Mouse (Mus musculus): ENCODE data around the gene Six1.
A peak's percentile ranks its signal among the peaks of the same experiment; 100 is the strongest.
"Not testable (repeated sequence)": the region's sequence is repeated elsewhere in the genome, so short reads cannot be mapped to it uniquely, and the experiment has no call there.

The Six1 gene

GRCm38 (mm10) chr12:73034901-73035895 lies 18.5 kb downstream of the Six1 start:
- no peak for DNase-seq (ENCODE audit: low spot score)

DNA sequence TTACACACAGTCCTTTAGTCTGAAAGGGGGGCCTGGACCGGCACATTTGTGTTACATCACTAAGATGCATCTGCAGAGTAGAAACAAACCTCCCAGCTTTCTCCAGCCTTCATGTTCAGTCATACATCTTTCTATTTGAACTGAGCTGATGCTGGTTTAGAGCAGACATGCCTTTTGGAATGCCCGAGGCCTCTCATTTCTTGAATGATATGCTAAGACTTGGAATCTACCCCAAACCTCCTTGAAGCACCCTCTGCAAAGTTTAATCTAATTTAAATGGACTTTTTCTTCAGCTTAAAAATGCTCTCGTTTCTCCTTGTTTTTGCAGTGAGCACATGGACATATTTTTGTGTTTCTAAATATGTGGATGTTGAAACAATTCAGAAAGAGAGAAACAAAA lies 21.0 kb downstream of the Six1 start:
- no peak for DNase-seq (ENCODE audit: low spot score)

DNA sequence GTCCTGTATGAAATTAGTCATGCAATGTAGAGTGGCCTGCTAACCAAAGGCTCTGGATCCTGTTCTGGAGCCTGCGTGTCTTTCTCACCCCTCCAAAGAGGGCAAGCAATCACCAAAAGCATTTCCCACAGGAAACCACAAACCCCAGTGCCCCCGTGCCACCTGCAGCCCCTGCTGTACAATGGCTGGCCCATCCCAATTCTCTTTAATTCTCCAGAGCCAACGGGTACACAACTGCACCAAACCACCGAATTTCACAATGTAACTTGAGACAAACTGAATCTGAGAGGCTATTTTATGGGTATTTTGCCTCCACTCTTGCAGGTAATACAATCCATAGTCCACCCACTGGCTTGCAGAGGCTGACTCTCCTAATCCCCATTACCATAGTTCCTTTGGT lies 22.4 kb downstream of the Six1 start:
- no peak for DNase-seq (ENCODE audit: low spot score)

DNA sequence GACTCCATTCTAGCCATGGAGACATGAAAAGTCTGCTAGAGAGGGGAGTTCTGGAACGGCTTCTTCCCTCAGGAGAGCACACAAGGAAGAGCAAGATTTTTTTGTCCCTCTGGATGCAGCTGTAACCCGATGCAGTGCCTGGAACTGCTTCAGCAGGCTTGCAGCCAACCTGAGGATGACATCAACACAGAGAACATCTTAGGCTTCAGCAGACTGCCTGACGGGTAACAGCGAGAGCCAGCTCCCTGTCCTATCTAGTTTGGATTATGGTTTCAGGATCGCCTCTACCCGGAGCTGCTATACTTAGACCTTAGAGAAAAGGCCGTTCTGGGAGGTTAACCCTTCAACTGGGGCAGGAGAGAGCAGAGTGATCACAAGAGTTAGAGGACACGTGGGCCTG lies 28.2 kb downstream of the Six1 start:
- DNase-seq (ENCODE audit: low spot score): peak; percentile 26

- DNase-seq (ENCODE audit: low spot score): peak; percentile 76
Observed at GRCm38 (mm10) chr12:73020941-73021340, 32.7 kb downstream of the Six1 start.

GRCm38 (mm10) chr12:73020422-73020821 lies 33.3 kb downstream of the Six1 start:
- no peak for DNase-seq (ENCODE audit: low spot score)

GRCm38 (mm10) chr12:73018838-73019237 lies 34.8 kb downstream of the Six1 start:
- no peak for DNase-seq (ENCODE audit: low spot score)

DNA sequence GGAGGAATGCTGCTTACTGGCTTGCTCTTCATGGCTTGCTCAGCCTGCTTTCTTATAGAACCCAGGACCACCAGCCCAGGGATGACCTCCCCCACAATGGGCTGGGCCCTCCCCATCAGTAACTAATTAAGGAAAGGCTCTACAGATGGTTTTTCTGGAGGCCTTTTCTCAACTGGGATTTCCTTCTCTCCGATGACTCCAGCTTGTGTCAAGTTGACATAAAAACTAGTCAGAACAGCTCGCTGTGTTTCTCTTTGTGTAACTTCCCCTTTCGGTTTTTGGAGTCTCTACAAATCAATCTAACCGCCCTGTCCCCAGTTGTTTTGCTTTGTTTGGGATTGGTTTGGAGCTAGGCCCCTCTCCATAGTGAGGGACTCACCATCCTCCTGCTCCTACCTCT lies 37.5 kb downstream of the Six1 start:
- DNase-seq (ENCODE audit: low spot score): no peak

DNA sequence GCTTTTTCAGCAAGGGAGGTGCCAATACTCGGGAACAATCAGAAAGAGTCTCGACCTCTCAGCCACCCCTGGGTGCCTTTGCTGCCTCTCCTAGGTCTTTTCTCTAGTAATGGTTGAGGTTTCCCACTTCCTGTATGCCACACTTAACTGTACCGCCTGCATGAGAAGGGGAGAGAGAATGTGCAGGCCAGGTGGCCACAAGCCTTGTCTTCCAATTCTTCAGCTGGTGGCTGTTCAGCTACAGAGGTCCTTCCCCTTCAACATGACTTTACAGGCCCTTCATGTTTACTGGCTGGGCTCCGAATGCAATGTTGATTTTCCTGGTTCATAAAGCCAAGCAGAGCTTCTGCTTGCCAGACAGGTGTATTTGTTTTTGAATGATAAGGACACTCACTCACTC lies 39.4 kb downstream of the Six1 start:
- no peak for DNase-seq (ENCODE audit: low spot score)

GRCm38 (mm10) chr12:73012824-73013223 lies 40.9 kb downstream of the Six1 start:
- no peak for DNase-seq (ENCODE audit: low spot score)

GRCm38 (mm10) chr12:73012136-73012785 lies 41.4 kb downstream of the Six1 start:
- no peak for DNase-seq (ENCODE audit: low spot score)

DNA sequence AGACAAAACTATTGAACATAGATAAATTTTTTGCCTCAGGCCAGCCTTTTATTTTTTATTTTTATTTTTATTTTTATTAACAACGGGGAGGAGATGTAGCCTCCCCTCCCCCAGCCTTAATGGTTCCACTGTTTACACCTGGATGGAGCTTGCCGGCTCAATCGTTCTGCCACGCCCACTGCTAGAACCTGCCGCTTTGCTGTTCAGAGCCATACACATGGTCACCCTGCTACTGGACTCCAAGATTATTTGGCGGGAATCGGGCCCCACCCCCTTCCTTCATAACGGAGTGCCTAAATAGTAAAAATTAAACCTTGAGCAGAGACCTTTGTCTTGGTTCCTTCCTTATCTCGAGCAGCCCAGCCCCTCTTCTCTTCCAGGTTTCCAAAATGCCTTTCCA lies 50.8 kb downstream of the Six1 start:
- DNase-seq (ENCODE audit: low spot score): not testable (repeated sequence)

DNA sequence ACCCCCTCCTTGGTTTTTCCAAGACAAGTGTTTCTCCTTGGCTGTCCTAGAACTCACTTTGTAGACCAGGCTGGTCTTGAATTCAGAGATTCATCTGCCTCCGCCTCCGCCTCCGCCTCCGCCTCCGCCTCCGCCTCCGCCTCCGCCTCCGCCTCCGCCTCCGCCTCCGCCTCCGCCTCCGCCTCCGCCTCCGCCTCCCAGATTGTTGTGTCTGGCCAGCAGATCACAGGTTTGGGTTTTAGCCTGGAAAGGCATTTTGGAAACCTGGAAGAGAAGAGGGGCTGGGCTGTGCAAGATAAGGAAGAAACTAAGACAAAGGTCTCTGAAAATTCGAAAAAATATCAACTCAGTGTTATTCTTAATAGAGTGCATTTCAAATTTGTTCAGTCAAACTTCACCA lies 51.4 kb downstream of the Six1 start:
- DNase-seq (ENCODE audit: low spot score): peak; percentile 30

GRCm38 (mm10) chr12:72998105-72999001 lies 55.3 kb downstream of the Six1 start:
- no peak for DNase-seq (ENCODE audit: low spot score)

DNA sequence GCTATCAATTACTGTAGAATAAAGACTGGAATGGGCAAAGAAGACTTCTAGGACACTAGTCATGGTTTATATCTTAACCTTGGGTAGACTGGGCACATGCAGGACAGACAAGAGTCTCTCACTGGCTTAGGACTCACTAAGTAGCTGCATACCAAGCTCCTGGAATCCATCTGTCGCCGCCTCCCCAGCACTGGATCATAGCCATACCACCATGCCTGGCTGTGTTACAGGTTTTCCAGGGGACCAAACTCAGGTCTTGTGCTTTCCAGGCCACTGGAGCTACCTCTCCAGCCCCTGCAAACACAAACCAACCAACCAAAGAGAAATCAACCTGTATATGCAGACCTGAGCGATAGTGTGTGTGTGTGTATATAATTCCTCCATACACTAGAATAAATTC lies 57.0 kb downstream of the Six1 start:
- DNase-seq (ENCODE audit: low spot score): no peak
